Comparison of ENCODE assay signal across 8 mouse cellular contexts in genomic region chr8:83697374-83698220, GRCm38 (mm10). TPM values are rescaled to one million over a fixed set of nuclear protein-coding genes. Genes with fewer than 3 reads are reported as not detected.
DNase-seq lines count a peak whose midpoint lies in the region; ATAC-seq and TF ChIP-seq lines count a peak whose summit lies in the region.

No protein-coding gene starts in this region.

- peaks cover 11% of the 10 kb centered on the region; the same call in 1 of the 2 replicates for H3K4me1 ChIP-seq in lung, embryonic 14.5 days (ENCODE audit: insufficient read depth)

- H3K36me3 ChIP-seq in lung, embryonic 14.5 days (ENCODE audit: insufficient read depth) = peaks cover 1% of the 10 kb centered on the region

- H3K27ac ChIP-seq in lung, embryonic 14.5 days (ENCODE audit: low read depth) = peak overlapping the region; percentile 58; the same call in 1 of the 2 replicates

- 0 out of 2 replicates have a peak, but pooled peaks have one; percentile 0 for ATAC-seq in lung, embryonic 14.5 days (ENCODE audit: insufficient read depth)

- H3K27me3 ChIP-seq in lung, embryonic 14.5 days (ENCODE audit: insufficient read depth, low read length) = no peaks in the 10 kb centered on the region

- H3K4me2 ChIP-seq in lung, embryonic 14.5 days = peak overlapping the region; percentile 98

- intact Hi-C loops in left cerebral cortex, postnatal 10 days (cut with DNase I) = no loop called here

- no peaks in the 10 kb centered on the region; the same call in 1 of the 2 replicates for H3K9me3 ChIP-seq in lung, embryonic 14.5 days (ENCODE audit: low read depth, low read length)

- DNase-seq in Muller cell, postnatal 12 days (ENCODE audit: inconsistent ontology term) = peak; percentile 67
- peak; percentile 11 for DNase-seq in brain, embryonic 14.5 days (ENCODE audit: low read depth)
- peak; percentile 69 to 79 for DNase-seq in heart, adult 18-20 months
- peak; percentile 84 for DNase-seq in kidney, adult 11 months
- peak; percentile 39 for DNase-seq in lung, embryonic 14.5 days
- DNase-seq in skeletal muscle tissue, adult 2 months (ENCODE audit: low read depth, low spot score) = peak; percentile 63
- no peak for DNase-seq in left cerebral cortex, postnatal 10 days (ENCODE audit: extremely low spot score in 1 of 2, low spot score in 2 of 2)
- DNase-seq in layer of hippocampus, postnatal 10 days (ENCODE audit: low spot score in 2 of 2) = no peak

- no peak for TF ChIP-seq POLR2A in brain, embryonic 14.5 days (IDR thresholded peaks at IDR 0.05; ENCODE audit: borderline replicate concordance, extremely low read depth, insufficient read depth, insufficient read length, poor library complexity, severe bottlenecking)

- peak overlapping the region; percentile 92 for H3K9ac ChIP-seq in lung, embryonic 14.5 days

- 46% methylated on average over 19 of the region's 19 CpGs for WGBS in lung, embryonic 14.5 days

- peak overlapping the region; percentile 87 for H3K4me3 ChIP-seq in lung, embryonic 14.5 days (ENCODE audit: low read depth, low read length)

- TF ChIP-seq CTCF in brain, embryonic 14.5 days (IDR thresholded peaks at IDR 0.05; ENCODE audit: borderline replicate concordance, extremely low read depth, insufficient read depth, insufficient read length) = no peak
- no peak for TF ChIP-seq CTCF in lung, embryonic 14.5 days (IDR thresholded peaks at IDR 0.05; ENCODE audit: low read depth)

RNA-seq across cellular contexts. Expression of gene Pkn1, which starts 1.4 kb away (rescaled TPM):
- polyA plus RNA-seq in brain, embryonic 14.5 days (2012; rRNA removed) = 65.5 and 74.6 TPM in 2 replicates
- total RNA-seq in heart, adult 18-20 months (2021) = 10 to 100 TPM; 51.1 to 52.7 TPM
- 35.8 and 37.7 TPM in 2 replicates for polyA plus RNA-seq in lung, embryonic 14.5 days (2014; fragmentation: Nextera tagmentation; extraction: Ambion mirVana)
- total RNA-seq in left cerebral cortex, postnatal 10 days (2021) = 10 to 100 TPM; 73.1 to 75.9 TPM
- total RNA-seq in layer of hippocampus, postnatal 10 days (2021) = 10 to 100 TPM; 65.0 to 73.7 TPM

RNA-seq across cellular contexts. Expression of gene Ddx39, which starts 17.4 kb away (rescaled TPM):
- 74.5 and 98.3 TPM in 2 replicates for polyA plus RNA-seq in brain, embryonic 14.5 days (2012; rRNA removed)
- 10 to 100 TPM; 15.2 to 15.9 TPM for total RNA-seq in heart, adult 18-20 months (2021)
- polyA plus RNA-seq in lung, embryonic 14.5 days (2014; fragmentation: Nextera tagmentation; extraction: Ambion mirVana) = 184 and 199 TPM in 2 replicates
- 10 to 100 TPM; 24.4 to 25.2 TPM for total RNA-seq in left cerebral cortex, postnatal 10 days (2021)
- total RNA-seq in layer of hippocampus, postnatal 10 days (2021) = 10 to 100 TPM; 25.4 to 27.7 TPM

RNA-seq across cellular contexts. Expression of gene Ptger1, which starts 31.1 kb away (rescaled TPM):
- polyA plus RNA-seq in brain, embryonic 14.5 days (2012; rRNA removed) = 1.1 and 1.4 TPM in 2 replicates
- total RNA-seq in heart, adult 18-20 months (2021) = under 1 TPM; 0.07 to 0.41 TPM
- 0.89 and 0.95 TPM in 2 replicates for polyA plus RNA-seq in lung, embryonic 14.5 days (2014; fragmentation: Nextera tagmentation; extraction: Ambion mirVana)
- total RNA-seq in left cerebral cortex, postnatal 10 days (2021) = under 1 TPM; 0.71 to 0.77 TPM
- total RNA-seq in layer of hippocampus, postnatal 10 days (2021) = 1 to 10 TPM in 1 of 2 experiments, under 1 TPM in 1; 0.32 to 1.0 TPM

RNA-seq across cellular contexts. Expression of gene Adgre5, which starts 43.5 kb away (rescaled TPM):
- 16.0 and 21.3 TPM in 2 replicates for polyA plus RNA-seq in brain, embryonic 14.5 days (2012; rRNA removed)
- 10 to 100 TPM; 41.1 to 43.2 TPM for total RNA-seq in heart, adult 18-20 months (2021)
- polyA plus RNA-seq in lung, embryonic 14.5 days (2014; fragmentation: Nextera tagmentation; extraction: Ambion mirVana) = 56.9 and 57.0 TPM in 2 replicates
- total RNA-seq in left cerebral cortex, postnatal 10 days (2021) = 10 to 100 TPM; 11.4 to 11.7 TPM
- 10 to 100 TPM; 11.5 to 13.7 TPM for total RNA-seq in layer of hippocampus, postnatal 10 days (2021)

RNA-seq across cellular contexts. Expression of gene Gipc1, which starts 45.1 kb away (rescaled TPM):
- 91.4 and 105 TPM in 2 replicates for polyA plus RNA-seq in brain, embryonic 14.5 days (2012; rRNA removed)
- 10 to 100 TPM; 23.1 to 27.3 TPM for total RNA-seq in heart, adult 18-20 months (2021)
- 170 and 175 TPM in 2 replicates for polyA plus RNA-seq in lung, embryonic 14.5 days (2014; fragmentation: Nextera tagmentation; extraction: Ambion mirVana)
- total RNA-seq in left cerebral cortex, postnatal 10 days (2021) = 10 to 100 TPM; 84.0 to 86.7 TPM
- 10 to 100 TPM; 65.2 to 77.6 TPM for total RNA-seq in layer of hippocampus, postnatal 10 days (2021)

Comparison
In these comparisons a context has a peak if more than half of its experiments do, and no peak if none do; other contexts are left out.
1. DNase-seq: peak in Muller cell, postnatal 12 days (single experiment), brain, embryonic 14.5 days (single experiment), heart, adult 18-20 months (2 of 2), kidney, adult 11 months (single experiment), lung, embryonic 14.5 days (single experiment) and skeletal muscle tissue, adult 2 months (single experiment); none in left cerebral cortex, postnatal 10 days (0 of 2) and layer of hippocampus, postnatal 10 days (0 of 2).